Mouse (Mus musculus) heart, adult 11 months (tissue): ENCODE measurements at regions not wholly inside any gene's neighbourhood (a gene's known extent, or its start where the extent isn't known, plus 50 kb on each side); places are given as distances from the start of the nearest gene placed in this dataset.
A peak's percentile ranks its signal among the peaks of the same experiment; 100 is the strongest.
"Not testable (repeated sequence)": the region's sequence is repeated elsewhere in the genome, so short reads cannot be mapped to it uniquely, and the experiment has no call there.

ENCODE experiments used
- DNase-seq: peaks from one replicate; pipeline ENCODE4 v3.0.0; 2022

DNA sequence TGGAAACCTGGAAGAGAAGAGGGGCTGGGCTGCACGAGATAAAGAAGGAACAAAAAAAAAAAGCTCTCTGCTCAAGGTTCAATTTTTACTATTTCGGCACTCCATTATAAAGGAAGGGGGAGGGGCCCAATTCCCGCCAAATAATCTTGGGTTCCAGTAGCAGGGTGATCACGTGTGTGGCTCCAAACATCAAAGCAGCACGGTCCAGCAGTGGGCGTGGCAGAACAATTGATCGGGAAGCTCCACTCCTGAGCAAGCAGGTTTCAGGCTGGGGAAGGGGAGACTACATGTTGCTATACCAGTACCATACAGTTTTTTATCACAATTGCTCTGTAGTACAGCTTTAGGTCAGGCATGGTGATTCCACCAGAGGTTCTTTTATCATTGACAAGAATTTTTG, 63.5 kb upstream of the Amd2 start:
- peak; percentile 70 for DNase-seq

DNA sequence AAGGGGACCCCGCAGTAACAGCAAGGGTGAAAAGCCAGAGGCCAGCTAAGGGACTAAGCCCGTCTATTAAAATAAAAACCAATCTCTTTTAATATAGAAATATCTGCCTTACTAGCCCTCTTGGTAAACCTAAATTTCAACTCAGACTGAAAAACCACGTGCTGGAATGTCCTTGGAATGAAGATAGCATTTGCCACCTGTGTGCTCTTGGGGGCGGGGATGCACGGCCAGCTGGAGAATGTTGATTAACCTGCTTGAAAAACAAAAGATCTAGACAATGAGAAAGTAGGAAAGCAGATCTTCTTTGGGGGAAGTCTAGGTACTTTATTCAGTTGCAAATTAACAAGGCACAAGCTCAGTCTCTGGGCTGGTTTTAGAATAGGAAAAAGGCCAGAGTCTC, 59.8 kb upstream of the Amd2 start:
- DNase-seq: not testable (repeated sequence)
